Mouse (Mus musculus): ENCODE measurements around the gene Zfp800. TPM values are rescaled to one million over a fixed set of nuclear protein-coding genes. Genes with fewer than 3 reads are reported as not detected.

Gene Zfp800
- total and polyA plus RNA-seq, 2 experiments from 2014 or later = 16.5 to 22.1 TPM

- H3K27ac ChIP-seq (ENCODE audit: low read depth, low read length) = no peak overlapping the region
- peak; percentile 27; the same call in 1 of the 2 replicates for TF ChIP-seq CTCF (IDR thresholded peaks at IDR 0.05; ENCODE audit: low read depth)
- WGBS = 94% methylated on average over 5 of the region's 5 CpGs
These were observed 58.4 kb downstream of the Zfp800 start for GRCm38 (mm10) chr6:28339410-28339809.

GRCm38 (mm10) chr6:28333696-28334095, 64.1 kb downstream of the Zfp800 start:
- WGBS = 86% methylated on average over 5 of the region's 5 CpGs
- Histone ChIP-seq H3K27ac (ENCODE audit: low read depth, low read length) (no peak overlapping the region), H3K9me3 (ENCODE audit: low read length) (no peaks in the 10 kb centered on the region), H3K4me1 (ENCODE audit: insufficient read depth) (no peaks in the 10 kb centered on the region), H3K4me3 (ENCODE audit: low read depth, low read length) (no peak overlapping the region), H3K4me2 (ENCODE audit: low read depth) (no peak overlapping the region), H3K9ac (no peak overlapping the region), H3K36me3 (ENCODE audit: insufficient read depth) (no peaks in the 10 kb centered on the region), H3K27me3 (ENCODE audit: insufficient read depth, low read length) (no peaks in the 10 kb centered on the region)
- DNase-seq (no peak), ATAC-seq (no peak)
- TF ChIP-seq CTCF (IDR thresholded peaks at IDR 0.05; ENCODE audit: low read depth) = no peak

More at GRCm38 (mm10) chr6:28339410-28339809, 58.4 kb downstream of the Zfp800 start:
- H3K9me3 ChIP-seq (ENCODE audit: low read length) = no peaks in the 10 kb centered on the region
- no peaks in the 10 kb centered on the region for H3K4me1 ChIP-seq (ENCODE audit: insufficient read depth)
- no peaks in the 10 kb centered on the region for H3K27me3 ChIP-seq (ENCODE audit: insufficient read depth, low read length)
- DNase-seq = no peak
- no peaks in the 10 kb centered on the region for H3K36me3 ChIP-seq (ENCODE audit: insufficient read depth)
- no peak overlapping the region for H3K4me2 ChIP-seq (ENCODE audit: low read depth)
- H3K9ac ChIP-seq = no peak overlapping the region
- ATAC-seq = no peak
- H3K4me3 ChIP-seq (ENCODE audit: low read depth, low read length) = no peak overlapping the region

DNA sequence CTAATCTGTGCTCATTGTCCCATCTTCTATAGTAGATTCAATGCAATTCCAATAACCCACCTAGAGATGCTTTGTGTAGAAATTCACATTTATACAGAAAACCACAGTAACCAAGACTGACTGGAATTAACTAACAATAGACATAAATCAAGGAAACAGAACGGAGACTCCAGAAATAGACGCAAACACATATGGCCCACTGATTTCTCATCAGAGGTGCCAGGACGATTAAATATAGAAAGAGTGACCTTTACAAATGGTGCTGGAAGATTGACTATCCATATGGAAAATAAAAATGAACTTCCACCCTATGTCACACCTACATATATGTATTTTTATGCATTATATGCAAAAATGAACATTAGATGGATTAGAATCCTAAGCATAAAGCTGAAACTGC, 65.3 kb downstream of the Zfp800 start:
- Histone ChIP-seq H3K27ac (ENCODE audit: low read depth, low read length) (no peak overlapping the region), H3K4me2 (ENCODE audit: low read depth) (no peak overlapping the region), H3K4me1 (ENCODE audit: insufficient read depth) (no peaks in the 10 kb centered on the region), H3K4me3 (ENCODE audit: low read depth, low read length) (no peak overlapping the region), H3K9ac (no peak overlapping the region), H3K9me3 (ENCODE audit: low read length) (no peaks in the 10 kb centered on the region), H3K36me3 (ENCODE audit: insufficient read depth) (no peaks in the 10 kb centered on the region), H3K27me3 (ENCODE audit: insufficient read depth, low read length) (no peaks in the 10 kb centered on the region)
- ATAC-seq (no peak), DNase-seq (no peak)
- no peak for TF ChIP-seq CTCF (IDR thresholded peaks at IDR 0.05; ENCODE audit: low read depth)
- WGBS = 80% methylated on average over 3 of the region's 3 CpGs

GRCm38 (mm10) chr6:28329815-28330214, 68.0 kb downstream of the Zfp800 start:
- Histone ChIP-seq H3K4me1 (ENCODE audit: insufficient read depth) (no peaks in the 10 kb centered on the region), H3K9me3 (ENCODE audit: low read length) (no peaks in the 10 kb centered on the region), H3K4me2 (ENCODE audit: low read depth) (no peak overlapping the region), H3K9ac (no peak overlapping the region), H3K27me3 (ENCODE audit: insufficient read depth, low read length) (no peaks in the 10 kb centered on the region), H3K36me3 (ENCODE audit: insufficient read depth) (no peaks in the 10 kb centered on the region), H3K27ac (ENCODE audit: low read depth, low read length) (no peak overlapping the region), H3K4me3 (ENCODE audit: low read depth, low read length) (no peak overlapping the region)
- ATAC-seq = no peak
- no peak for TF ChIP-seq CTCF (IDR thresholded peaks at IDR 0.05; ENCODE audit: low read depth)
- DNase-seq = no peak
- 46% methylated on average over 6 of the region's 6 CpGs for WGBS

DNA sequence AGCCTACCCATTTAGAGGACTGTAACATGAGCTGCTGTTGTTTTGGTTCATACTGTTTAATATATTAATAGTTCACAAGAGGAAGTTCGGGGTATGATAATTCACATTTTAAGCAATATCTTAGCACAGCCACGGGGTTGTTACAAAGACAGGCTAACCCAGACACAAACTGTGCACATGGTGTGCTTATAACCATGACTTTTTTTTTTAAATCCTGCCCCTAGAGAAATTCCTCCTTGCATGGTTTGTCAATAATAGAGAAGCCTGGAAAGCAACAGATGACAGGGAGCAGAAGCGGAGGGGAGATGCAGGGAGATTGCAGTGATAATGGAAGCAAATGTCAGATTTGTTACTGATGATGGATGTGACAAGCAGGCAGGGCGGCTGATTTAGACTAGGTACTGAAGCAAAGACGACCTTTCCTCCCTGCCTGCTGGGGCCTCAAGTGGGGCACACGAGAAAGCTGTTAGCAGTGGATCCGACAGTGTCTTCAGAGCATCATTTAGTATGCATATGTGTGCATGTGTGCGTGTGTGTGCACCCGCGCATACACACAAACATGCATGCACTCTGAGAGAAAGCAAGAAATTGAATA, 68.7 kb downstream of the Zfp800 start:
- H3K27me3 ChIP-seq (ENCODE audit: insufficient read depth, low read length) = no peaks in the 10 kb centered on the region
- H3K9me3 ChIP-seq (ENCODE audit: low read length) = no peaks in the 10 kb centered on the region
- no peaks in the 10 kb centered on the region for H3K4me1 ChIP-seq (ENCODE audit: insufficient read depth)
- H3K9ac ChIP-seq = no peak overlapping the region
- H3K36me3 ChIP-seq (ENCODE audit: insufficient read depth) = no peaks in the 10 kb centered on the region
- no peak for TF ChIP-seq CTCF (IDR thresholded peaks at IDR 0.05; ENCODE audit: low read depth)
- DNase-seq (no peak), ATAC-seq (no peak)
- no peak overlapping the region for H3K4me2 ChIP-seq (ENCODE audit: low read depth)
- WGBS = 62% methylated on average over 10 of the region's 10 CpGs
- no peak overlapping the region for H3K4me3 ChIP-seq (ENCODE audit: low read depth, low read length)
- no peak overlapping the region for H3K27ac ChIP-seq (ENCODE audit: low read depth, low read length)

DNA sequence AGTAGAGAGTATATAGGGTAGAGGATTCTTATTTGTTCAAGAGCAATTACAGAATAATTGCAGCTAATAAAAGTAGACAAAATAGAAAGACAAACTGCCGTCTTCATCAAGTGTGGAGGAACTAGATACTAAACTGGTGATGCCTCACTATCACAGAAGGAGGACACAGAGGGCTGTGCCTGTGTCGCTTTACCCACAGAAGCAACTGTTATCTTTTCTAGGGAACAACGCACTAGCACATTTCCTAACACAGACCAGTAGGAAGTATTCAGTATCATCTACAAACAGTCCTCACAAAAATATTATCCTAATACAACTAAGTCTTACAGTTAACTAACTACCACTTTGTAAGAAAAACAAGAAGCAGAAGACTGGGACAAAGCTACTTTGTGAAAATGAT, 71.1 kb downstream of the Zfp800 start:
- no peak for TF ChIP-seq CTCF (IDR thresholded peaks at IDR 0.05; ENCODE audit: low read depth)

DNA sequence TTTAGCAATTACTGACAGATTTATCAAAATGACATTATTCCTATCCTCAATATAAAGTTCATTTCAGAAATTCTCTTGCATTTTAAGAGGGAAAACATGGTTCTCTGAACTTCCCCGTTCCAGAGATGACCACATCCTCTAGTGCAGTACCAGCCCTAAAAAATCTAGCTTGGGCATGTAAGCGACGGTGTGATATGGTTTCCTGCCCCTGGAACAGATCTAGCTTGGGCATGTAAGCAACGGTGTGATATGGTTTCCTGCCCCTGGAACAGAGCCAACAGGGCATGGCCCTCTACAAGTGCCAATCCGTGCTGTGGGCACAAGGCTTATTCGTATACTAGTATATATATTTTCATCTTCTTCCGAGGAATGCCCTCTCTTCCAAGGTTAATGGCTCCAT, 75.4 kb downstream of the Zfp800 start:
- DNase-seq (no peak), ATAC-seq (no peak)
- H3K36me3 ChIP-seq (ENCODE audit: insufficient read depth) = no peaks in the 10 kb centered on the region
- no peak overlapping the region for H3K9ac ChIP-seq
- H3K4me1 ChIP-seq (ENCODE audit: insufficient read depth) = no peaks in the 10 kb centered on the region
- no peak overlapping the region for H3K4me2 ChIP-seq (ENCODE audit: low read depth)
- H3K4me3 ChIP-seq (ENCODE audit: low read depth, low read length) = no peak overlapping the region
- H3K27ac ChIP-seq (ENCODE audit: low read depth, low read length) = no peak overlapping the region
- no peaks in the 10 kb centered on the region for H3K27me3 ChIP-seq (ENCODE audit: insufficient read depth, low read length)
- H3K9me3 ChIP-seq (ENCODE audit: low read length) = no peaks in the 10 kb centered on the region
- 93% methylated on average over 7 of the region's 7 CpGs for WGBS
- no peak for TF ChIP-seq CTCF (IDR thresholded peaks at IDR 0.05; ENCODE audit: low read depth)

More for the DNA sequence above, 71.1 kb downstream of the Zfp800 start:
- ATAC-seq (no peak), DNase-seq (no peak)
- no peaks in the 10 kb centered on the region for H3K9me3 ChIP-seq (ENCODE audit: low read length)
- H3K4me3 ChIP-seq (ENCODE audit: low read depth, low read length) = no peak overlapping the region
- no peak overlapping the region for H3K4me2 ChIP-seq (ENCODE audit: low read depth)
- H3K36me3 ChIP-seq (ENCODE audit: insufficient read depth) = no peaks in the 10 kb centered on the region
- no peak overlapping the region for H3K9ac ChIP-seq
- H3K4me1 ChIP-seq (ENCODE audit: insufficient read depth) = no peaks in the 10 kb centered on the region
- 90% methylated on average over 3 of the region's 3 CpGs for WGBS
- H3K27me3 ChIP-seq (ENCODE audit: insufficient read depth, low read length) = no peaks in the 10 kb centered on the region
- H3K27ac ChIP-seq (ENCODE audit: low read depth, low read length) = no peak overlapping the region
